Mouse (Mus musculus): ENCODE results near the gene Gpx3. TPM values are rescaled to one million over a fixed set of nuclear protein-coding genes. Genes with fewer than 3 reads are reported as not detected.
A peak's percentile ranks its signal among the peaks of the same experiment; 100 is the strongest.
"Not testable (repeated sequence)": the region's sequence is repeated elsewhere in the genome, so short reads cannot be mapped to it uniquely, and the experiment has no call there.

Gpx3 gene
- polyA plus RNA-seq, 1 experiment from 2014 or later = 446 TPM

DNA sequence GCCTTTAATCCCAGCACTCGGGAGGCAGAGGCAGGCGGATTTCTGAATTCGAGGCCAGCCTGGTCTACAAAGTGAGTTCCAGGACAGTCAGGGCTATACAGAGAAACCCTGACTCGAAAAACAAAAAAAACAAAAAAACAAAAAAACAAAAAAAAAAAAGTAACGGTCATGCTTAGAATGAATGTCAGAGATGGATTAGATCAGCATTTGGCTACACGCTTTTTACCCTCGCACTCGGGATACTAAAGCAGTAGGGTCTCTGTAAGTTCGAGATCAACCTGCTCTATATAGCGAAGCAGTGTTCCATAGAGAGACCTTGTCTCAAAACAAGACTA, 53.1 kb downstream of the Gpx3 start:
- WGBS (ENCODE audit: missing documents) = 25% methylated on average over 8 of the region's 10 CpGs
- H3K36me3 ChIP-seq (ENCODE audit: inconsistent target) = not testable (repeated sequence)
- H3K79me2 ChIP-seq (ENCODE audit: inconsistent target) = peaks cover 92% of the 10 kb centered on the region
- H3K4me3 ChIP-seq (ENCODE audit: inconsistent target) = peak overlapping the region; percentile 54
- peak overlapping the region; percentile 39 for H3K27ac ChIP-seq

DNA sequence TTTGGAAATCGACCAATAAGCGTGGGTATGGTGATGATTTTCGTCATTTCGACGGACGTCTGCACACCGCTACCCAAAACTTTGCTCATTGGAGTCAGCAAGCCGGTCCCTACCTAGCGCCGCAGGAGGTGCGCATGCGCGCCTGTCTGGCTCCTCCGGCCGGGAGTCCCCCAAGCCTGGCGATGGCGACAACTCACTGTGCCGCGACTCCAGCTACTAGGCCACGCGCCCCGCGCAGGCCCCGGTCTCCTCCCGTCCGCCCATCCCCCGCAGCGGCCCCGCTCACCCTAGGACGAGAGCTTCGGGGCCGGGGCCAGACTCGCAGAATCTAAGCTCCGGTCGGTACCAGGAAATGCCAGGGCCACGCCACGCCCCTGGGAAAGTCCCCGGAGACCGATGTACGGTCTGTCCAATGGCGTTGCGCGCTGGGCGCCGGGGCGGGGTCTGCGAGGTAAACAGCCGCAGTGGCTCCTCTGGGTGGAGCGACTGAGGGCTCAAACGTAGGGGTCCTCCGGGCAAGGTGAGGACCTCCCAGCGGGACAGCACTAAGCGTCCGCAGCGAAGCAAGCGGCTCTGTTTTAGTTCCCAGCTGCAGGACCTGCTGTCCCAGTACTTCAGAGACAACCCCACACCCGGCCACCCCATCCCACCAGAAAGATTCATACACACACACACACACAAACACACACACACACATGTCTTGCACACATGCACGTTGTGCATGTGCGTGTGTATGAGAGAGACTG, 53.7 kb downstream of the Gpx3 start:
- Histone ChIP-seq H3K27ac (peak overlapping the region; percentile 51), H3K79me2 (ENCODE audit: inconsistent target) (peaks cover 92% of the 10 kb centered on the region), H3K36me3 (ENCODE audit: inconsistent target) (peaks cover under 1% of the 10 kb centered on the region; the same call in 1 of the 2 replicates), H3K4me3 (ENCODE audit: inconsistent target) (peak overlapping the region; percentile 54)
- WGBS (ENCODE audit: missing documents) = under 1% methylated on average over 58 of the region's 59 CpGs

DNA sequence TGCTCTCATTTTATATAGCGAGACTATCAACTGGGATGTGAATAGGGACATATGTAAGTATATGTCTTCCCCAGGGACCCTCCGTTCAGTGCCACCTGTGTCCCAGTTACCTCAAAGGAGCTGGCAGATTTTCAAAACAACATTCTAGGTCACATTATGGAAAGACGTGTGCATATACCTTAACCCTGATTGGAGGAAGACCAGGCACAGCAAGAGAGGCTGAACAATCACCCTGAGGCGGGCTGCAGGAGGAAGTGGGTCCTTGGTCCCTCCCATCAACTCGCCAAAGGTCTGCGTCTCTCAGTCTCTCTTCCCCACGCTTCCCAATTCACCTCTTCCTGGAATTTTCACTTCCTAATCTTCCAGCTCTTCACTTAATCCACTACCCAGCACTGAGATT, 54.7 kb downstream of the Gpx3 start:
- no peaks in the 10 kb centered on the region for H3K36me3 ChIP-seq (ENCODE audit: inconsistent target)
- H3K27ac ChIP-seq = no peak overlapping the region
- H3K4me3 ChIP-seq (ENCODE audit: inconsistent target) = no peak overlapping the region
- 30% methylated on average over 7 of the region's 7 CpGs for WGBS (ENCODE audit: missing documents)
- H3K79me2 ChIP-seq (ENCODE audit: inconsistent target) = peaks cover 92% of the 10 kb centered on the region

DNA sequence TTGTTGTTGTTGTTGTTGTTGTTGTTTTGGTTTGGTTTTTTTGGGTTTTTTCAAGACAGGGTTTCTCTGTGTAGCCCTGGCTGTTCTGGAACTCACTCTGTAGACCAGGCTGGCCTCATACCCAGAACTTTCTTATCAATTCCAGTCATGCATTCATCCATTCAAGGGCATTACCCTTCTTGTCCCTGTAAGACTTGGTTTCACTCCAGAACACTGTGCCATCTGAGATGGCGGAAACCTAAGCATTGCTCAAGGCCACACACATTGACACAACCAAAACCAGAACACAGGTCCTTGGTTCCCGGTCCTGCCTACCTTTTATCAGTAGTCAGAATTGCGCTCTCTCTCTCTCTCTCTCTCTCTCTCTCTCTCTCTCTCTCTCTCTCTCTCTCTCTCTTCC, 55.5 kb downstream of the Gpx3 start:
- WGBS (ENCODE audit: missing documents) = 100% methylated on average over 2 of the region's 3 CpGs
- not testable (repeated sequence) for H3K4me3 ChIP-seq (ENCODE audit: inconsistent target); H3K27ac ChIP-seq; H3K36me3 ChIP-seq (ENCODE audit: inconsistent target)
- H3K79me2 ChIP-seq (ENCODE audit: inconsistent target) = peaks cover 92% of the 10 kb centered on the region

DNA sequence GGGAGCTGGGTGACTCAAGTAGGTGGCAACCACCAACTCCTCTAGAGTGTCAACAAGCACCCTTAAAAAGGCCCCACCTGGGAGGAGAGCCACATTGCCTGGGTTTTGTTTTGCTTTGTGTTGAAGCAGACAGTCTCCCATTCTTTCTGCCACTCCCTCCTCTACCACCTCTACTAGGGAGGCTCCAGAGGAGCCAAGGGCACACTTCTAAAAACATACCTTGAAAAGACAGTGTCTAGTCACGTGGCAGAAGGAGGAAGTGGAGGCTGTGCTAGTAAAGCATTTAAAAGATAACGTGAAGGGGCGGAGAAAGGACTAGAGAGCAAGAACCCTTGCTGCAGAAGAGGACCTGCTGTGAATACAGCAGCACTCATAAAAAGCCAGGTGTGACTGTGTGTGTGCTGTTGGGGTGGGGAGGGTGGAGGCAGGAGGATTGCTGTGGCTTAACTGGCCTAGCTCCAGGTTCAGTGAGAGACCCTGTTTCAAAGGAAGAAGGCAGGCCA, 56.4 kb downstream of the Gpx3 start:
- Histone ChIP-seq H3K27ac (no peak overlapping the region), H3K36me3 (ENCODE audit: inconsistent target) (no peaks in the 10 kb centered on the region), H3K79me2 (ENCODE audit: inconsistent target) (peaks cover 84% of the 10 kb centered on the region), H3K4me3 (ENCODE audit: inconsistent target) (no peak overlapping the region)
- WGBS (ENCODE audit: missing documents) = 36% methylated on average over 3 of the region's 3 CpGs

Other genes with a start within 250 kb of the Gpx3 start
- gene Cdc42se2, start 114.8 kb upstream of the Gpx3 start, polyA plus RNA-seq (2018) = 72.7 to 141 TPM (median 127 TPM) in 3 replicates
- 0.29 to 3.3 TPM (median 1.0 TPM) in 3 replicates for gene Lyrm7, start 41.5 kb upstream of the Gpx3 start, polyA plus RNA-seq (2018)
- gene Hint1, start 36.1 kb upstream of the Gpx3 start, polyA plus RNA-seq (2018) = 231 to 631 TPM (median 515 TPM) in 3 replicates
- gene Tnip1, start 60.5 kb downstream of the Gpx3 start, polyA plus RNA-seq (2018) = 45.9 to 108 TPM (median 70.5 TPM) in 3 replicates
- gene Anxa6, start 131.0 kb downstream of the Gpx3 start, polyA plus RNA-seq (2018) = 141 to 262 TPM (median 198 TPM) in 3 replicates
- 2.8 to 5.5 TPM (median 3.1 TPM) in 3 replicates for gene Ccdc69, start 175.7 kb downstream of the Gpx3 start, polyA plus RNA-seq (2018)
- gene Gm2a, start 195.7 kb downstream of the Gpx3 start, polyA plus RNA-seq (2018) = 127 to 236 TPM (median 209 TPM) in 3 replicates
- gene Slc36a3, start 249.3 kb downstream of the Gpx3 start, polyA plus RNA-seq (2018) = 0.10 TPM in 1 of 3 replicates, not detected in the others

Data from macrophage (primary cell).